Mouse (Mus musculus): ENCODE results near the gene Pla2g7.

Pla2g7 gene

DNA sequence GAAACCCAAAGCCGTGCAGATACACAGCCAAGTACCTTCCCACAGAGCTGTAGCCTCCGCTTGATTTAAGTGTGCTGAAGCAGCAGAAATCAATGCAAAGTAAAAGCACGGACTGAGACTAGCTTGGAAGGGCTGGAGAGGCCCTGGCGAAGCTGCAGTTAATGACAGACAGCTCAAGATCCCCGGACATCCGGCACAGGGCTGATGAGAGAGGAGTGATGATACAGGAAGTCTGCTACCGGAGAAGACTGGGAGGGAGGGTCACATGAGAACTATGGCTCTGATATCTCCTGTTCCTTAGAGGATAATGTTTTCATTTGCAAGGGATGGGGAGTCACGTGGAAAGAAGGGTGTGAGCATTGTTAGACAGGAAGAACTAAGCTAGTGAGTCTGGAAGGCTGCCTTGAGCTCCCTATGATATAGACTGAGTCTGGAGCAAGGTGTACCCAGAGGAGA is 13.1 kb downstream of the Pla2g7 start:
- no peak for DNase-seq

DNA sequence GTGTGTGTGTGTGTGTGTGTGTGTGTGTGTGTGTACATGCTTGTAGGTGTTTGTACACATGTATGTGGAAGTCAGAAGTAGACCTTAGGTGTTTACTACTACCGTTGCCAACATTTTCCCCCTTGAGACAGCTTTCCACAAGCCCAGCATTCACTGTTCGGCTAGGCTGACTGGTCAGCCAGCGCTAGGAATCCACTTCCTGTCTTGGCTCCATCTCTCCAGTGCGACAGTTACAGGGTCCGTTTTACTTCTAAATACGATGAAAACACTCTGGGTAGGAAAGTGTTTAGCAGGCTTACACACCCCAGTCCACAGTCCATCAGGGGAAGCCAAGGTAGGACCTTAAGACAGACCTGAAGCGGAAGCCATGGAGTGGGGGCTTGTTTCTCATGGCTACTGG is 16.9 kb downstream of the Pla2g7 start:
- no peak for DNase-seq

DNA sequence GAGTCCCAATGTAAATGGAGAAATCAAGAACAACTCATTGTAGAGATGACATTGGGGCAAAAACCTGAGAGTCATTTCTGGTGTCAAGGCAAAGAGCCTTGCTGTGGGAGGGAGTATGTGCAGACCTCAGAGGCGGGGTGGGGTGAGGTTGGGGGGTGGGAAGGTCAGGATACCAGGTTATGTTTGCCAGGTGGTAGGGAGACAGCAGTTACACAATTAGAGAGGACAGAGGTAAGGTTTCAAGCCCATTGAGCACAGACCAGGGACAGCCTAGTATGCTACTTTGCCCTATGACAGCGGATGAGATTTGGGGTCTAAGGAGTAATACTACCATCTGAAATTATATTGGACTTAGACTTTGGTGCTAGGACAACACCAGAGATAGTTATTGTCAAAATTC is 19.4 kb downstream of the Pla2g7 start:
- DNase-seq, result no peak

DNA sequence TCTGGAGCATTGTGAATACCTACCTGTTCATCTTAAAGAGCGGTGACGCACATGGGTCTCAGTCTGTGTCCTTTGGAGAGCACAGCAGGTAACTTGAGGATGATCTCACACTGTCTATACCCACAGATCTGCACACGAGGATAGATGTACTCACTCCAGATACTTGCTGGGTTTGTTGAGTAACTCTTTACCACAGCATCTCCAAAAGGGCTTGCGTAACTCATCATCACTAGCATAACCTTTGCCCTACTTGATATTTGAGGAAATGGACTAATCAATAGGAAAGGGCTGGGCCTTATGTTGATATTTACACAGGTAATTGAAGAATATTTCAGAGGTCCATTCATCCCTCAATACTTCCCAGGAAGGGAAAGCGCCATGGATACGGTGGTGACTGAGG is 21.9 kb downstream of the Pla2g7 start:
- no peak for DNase-seq

GRCm38 (mm10) chr17:43590531-43590930 is 22.6 kb downstream of the Pla2g7 start:
- no peak for DNase-seq

- DNase-seq, result no peak
Measured at GRCm38 (mm10) chr17:43592296-43593291, 24.7 kb downstream of the Pla2g7 start.

GRCm38 (mm10) chr17:43597742-43598141 is 29.8 kb downstream of the Pla2g7 start:
- DNase-seq, result no peak

DNA sequence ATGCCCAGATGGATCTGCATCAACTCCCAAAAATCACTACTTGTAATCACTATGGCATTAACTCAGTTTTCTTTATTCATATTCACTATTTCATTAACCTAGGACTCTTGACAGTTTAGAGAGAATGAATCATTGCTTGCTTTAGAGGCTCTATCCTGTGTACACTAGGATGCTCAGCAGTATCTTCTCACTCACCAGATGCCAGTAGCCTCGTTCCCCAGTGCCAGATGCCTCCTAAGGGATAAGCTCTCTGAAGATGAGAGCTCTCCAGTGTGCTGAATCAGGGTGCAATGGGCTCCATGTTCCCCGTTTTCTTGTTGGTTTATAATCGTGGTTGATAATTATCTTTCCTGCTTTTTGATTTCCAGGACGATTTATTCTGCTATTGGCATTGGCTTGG is 30.8 kb downstream of the Pla2g7 start:
- DNase-seq, result no peak

GRCm38 (mm10) chr17:43606704-43607103 is 38.8 kb downstream of the Pla2g7 start:
- peak; percentile 51 to 74 for DNase-seq

- peak; percentile 57 to 64 for DNase-seq
Measured at GRCm38 (mm10) chr17:43611586-43611985, 43.7 kb downstream of the Pla2g7 start.

GRCm38 (mm10) chr17:43612221-43612620 is 44.3 kb downstream of the Pla2g7 start:
- no peak for DNase-seq

DNA sequence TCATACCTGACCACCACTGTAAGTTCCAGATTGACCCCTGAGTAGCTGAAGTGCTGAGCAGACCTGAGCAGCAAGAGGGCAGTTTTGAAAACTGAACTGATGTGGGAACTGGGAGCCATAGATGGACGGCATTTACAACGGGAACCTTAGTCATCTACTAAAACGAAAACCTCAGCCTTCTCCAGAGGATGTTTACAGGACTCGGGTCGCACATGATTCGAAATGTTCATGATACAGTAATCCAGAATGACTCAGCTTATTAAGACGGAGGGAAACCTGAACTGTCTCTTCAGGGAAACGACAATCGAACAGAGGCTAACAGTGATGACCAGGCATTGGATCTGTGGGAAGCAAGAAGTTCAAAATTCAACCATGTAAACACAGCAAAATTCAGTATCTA is 51.3 kb downstream of the Pla2g7 start:
- DNase-seq, result no peak

- no peak for DNase-seq
Measured at GRCm38 (mm10) chr17:43622076-43622475, 54.2 kb downstream of the Pla2g7 start.

GRCm38 (mm10) chr17:43628246-43628645 is 60.3 kb downstream of the Pla2g7 start:
- no peak for DNase-seq

DNA sequence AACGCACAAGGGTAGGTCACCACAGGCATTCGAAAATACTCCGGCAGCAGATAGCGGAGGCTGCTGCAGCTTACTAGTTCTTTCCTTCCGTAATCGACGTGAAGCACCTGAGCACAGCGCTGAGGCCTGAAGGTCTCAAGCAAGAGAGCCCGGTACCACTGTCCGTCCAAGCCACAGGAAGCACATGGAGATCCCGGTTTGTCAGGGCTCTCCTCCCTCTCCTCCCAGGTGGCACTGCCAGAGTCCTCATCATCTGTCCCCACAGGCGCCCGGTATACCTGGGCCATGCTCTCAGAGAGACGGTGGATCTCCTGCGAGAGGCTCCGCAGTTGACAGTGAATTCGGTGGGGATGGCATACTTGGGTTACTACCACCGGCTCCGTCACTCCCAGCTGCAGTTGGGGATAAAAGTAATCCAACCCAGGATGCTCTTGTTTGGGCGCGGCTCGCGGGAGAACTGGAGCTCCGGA is 61.2 kb downstream of the Pla2g7 start:
- no peak for DNase-seq

- peak; percentile 24 to 37 for DNase-seq
Measured at GRCm38 (mm10) chr17:43629496-43630426, 61.9 kb downstream of the Pla2g7 start, which contains the start of gene Tdrd6. Tdrd6 (minus strand) TSS chr17:43630299.

- DNase-seq, result no peak
Measured at GRCm38 (mm10) chr17:43630427-43630760, 62.5 kb downstream of the Pla2g7 start.

- DNase-seq, result no peak
Measured at GRCm38 (mm10) chr17:43637146-43637545, 69.2 kb downstream of the Pla2g7 start.

DNA sequence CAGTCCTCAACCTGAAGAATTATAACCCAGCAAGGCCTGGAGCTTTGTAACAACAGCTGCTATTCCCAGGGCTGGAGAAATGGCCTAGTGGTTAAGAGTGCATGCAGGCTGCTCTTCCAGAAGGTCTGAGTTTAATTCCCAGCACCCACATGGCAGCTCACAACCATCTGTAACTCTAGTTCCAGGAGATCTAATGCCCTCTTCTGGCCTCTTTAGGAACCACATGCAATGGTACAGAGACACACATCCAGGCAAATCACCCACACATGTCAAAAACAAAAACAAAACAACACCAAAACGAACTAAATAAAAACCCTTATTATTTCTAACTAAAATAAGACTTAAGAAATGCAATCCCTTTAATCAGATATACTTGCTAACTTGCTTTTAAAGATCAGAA is 72.9 kb downstream of the Pla2g7 start:
- DNase-seq, result no peak

DNA sequence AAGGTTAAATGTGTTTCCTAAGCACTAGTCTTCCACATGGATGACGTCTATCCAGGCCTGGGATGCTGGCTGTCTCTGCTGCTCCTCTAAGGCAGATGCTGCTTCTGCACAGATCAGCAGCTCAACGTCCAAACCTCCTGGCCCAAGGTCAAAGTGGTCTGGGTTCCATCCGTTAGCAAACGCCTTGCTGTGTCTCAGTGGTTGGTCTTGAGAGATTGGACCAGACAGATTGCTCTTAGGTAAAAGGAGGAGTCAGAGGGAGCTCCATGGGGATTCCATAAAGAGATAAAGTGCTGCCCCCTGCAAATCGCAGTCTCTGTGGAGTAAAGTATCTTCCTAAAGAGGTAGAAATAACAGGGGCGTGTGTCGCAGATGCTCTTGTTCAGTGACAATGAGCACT is 75.3 kb downstream of the Pla2g7 start:
- DNase-seq, result no peak

- DNase-seq, result no peak
Measured at GRCm38 (mm10) chr17:43644375-43644774, 76.5 kb downstream of the Pla2g7 start.

DNA sequence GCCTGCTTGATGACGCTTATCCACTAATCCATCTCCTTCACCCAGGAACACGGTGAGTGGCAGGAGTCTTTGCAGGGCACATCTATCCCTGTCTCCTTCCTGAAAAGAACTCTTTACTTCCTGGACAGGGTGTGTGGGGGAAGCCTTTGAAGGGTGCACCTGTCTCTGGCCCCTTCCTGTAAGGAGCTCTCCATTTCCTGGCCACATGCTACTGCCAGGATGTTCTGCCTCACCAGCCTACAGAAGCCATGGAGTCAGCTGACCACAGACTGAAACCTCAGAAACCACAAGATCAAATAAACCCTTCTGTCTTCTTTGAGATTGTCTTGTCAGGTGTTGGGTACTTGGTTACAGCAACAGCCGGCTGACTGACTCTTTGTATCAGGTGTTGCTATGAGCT is 77.2 kb downstream of the Pla2g7 start:
- no peak for DNase-seq

GRCm38 (mm10) chr17:43646925-43647324 is 79.0 kb downstream of the Pla2g7 start:
- DNase-seq, result no peak
